In the genomic region with DNA sequence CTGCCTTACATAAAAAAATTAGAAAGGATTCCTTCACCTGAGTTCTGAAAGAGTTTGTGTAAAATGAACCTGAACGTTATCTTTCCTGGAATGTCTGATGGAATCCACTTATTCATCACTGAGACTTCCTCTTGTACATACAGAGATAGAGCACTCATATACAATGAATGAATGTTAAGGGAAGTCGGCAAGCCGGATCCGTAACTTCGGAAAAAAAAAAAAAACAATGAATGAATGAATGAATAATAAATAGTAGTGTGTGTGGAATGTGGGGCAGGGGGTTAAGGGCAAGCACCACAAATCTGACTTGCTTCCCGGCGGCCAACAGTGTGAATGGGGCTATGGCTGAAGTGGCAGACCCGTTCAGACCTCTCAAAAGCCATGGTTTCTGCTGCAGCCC, we compare ENCODE assay signal across 10 mouse cellular contexts. TPM values are rescaled to one million over a fixed set of nuclear protein-coding genes. Genes with fewer than 3 reads are reported as not detected.
A peak's percentile ranks its signal among the peaks of the same experiment; 100 is the strongest.
DNase-seq lines count a peak whose midpoint lies in the region; ATAC-seq and TF ChIP-seq lines count a peak whose summit lies in the region.
"Had no signal": no experiment of that assay in that cellular context is flagged by ENCODE, and none has a peak within 500 bp of the region (broad histone marks: within the 10 kb centered on the region; RNA-seq: fewer than 3 reads in every experiment).

No protein-coding gene starts in this region.

- no peaks in the 10 kb centered on the region for H3K4me1 ChIP-seq in forebrain, postnatal 0 days (ENCODE audit: insufficient read depth)
- peaks cover 10% of the 10 kb centered on the region; the same call in 1 of the 2 replicates for H3K4me1 ChIP-seq in forebrain, embryonic 16.5 days (replicated peaks; ENCODE audit: control insufficient read depth, insufficient read depth, low read length)
- no peaks in the 10 kb centered on the region for H3K4me1 ChIP-seq in midbrain, postnatal 0 days (ENCODE audit: insufficient read depth, low read length)
- H3K4me1 ChIP-seq in midbrain, embryonic 11.5 days (ENCODE audit: control insufficient read depth, insufficient read depth, low read length), result no peaks in the 10 kb centered on the region
- peaks cover 19% of the 10 kb centered on the region for H3K4me1 ChIP-seq in heart, postnatal 0 days (ENCODE audit: control insufficient read depth, insufficient read depth)
- peaks cover 21% of the 10 kb centered on the region for H3K4me1 ChIP-seq in stomach, embryonic 14.5 days (ENCODE audit: control insufficient read depth, insufficient read depth, low read length)
- H3K4me1 ChIP-seq: liver, embryonic 13.5 days had no signal

- no peak overlapping the region for H3K4me3 ChIP-seq in forebrain, postnatal 0 days (ENCODE audit: low read depth, low read length)
- H3K4me3 ChIP-seq in forebrain, embryonic 16.5 days (replicated peaks; ENCODE audit: low read length), result no peak overlapping the region
- H3K4me3 ChIP-seq in midbrain, postnatal 0 days (ENCODE audit: low read depth, low read length), result no peak overlapping the region
- H3K4me3 ChIP-seq in midbrain, embryonic 11.5 days (ENCODE audit: low read depth, low read length), result no peak overlapping the region
- 0 out of 2 replicates have a peak overlapping the region, but pooled peaks have one; percentile 4 for H3K4me3 ChIP-seq in heart, postnatal 0 days (ENCODE audit: low read depth, low read length)
- H3K4me3 ChIP-seq in stomach, embryonic 14.5 days (ENCODE audit: low read depth, low read length), result no peak overlapping the region
- H3K4me3 ChIP-seq: liver, embryonic 13.5 days; stomach, embryonic 15.5 days had no signal

- DNase-seq in forebrain, postnatal 0 days, result peak; percentile 66
- DNase-seq in midbrain, postnatal 0 days (ENCODE audit: low spot score), result peak; percentile 63
- no peak for DNase-seq in midbrain, embryonic 11.5 days (ENCODE audit: low spot score, missing footprints)
- peak; percentile 93 for DNase-seq in ZHBTc4 (ENCODE audit: low read depth, low spot score)
- DNase-seq in heart, postnatal 0 days (ENCODE audit: low spot score), result peak; percentile 93
- DNase-seq in layer of hippocampus, postnatal 36 days, result no peak
- DNase-seq: liver, embryonic 13.5 days had no signal

- H3K27ac ChIP-seq in forebrain, postnatal 0 days (ENCODE audit: low read depth, low read length), result no peak overlapping the region
- H3K27ac ChIP-seq in forebrain, embryonic 16.5 days (ENCODE audit: low read length), result no peak overlapping the region
- H3K27ac ChIP-seq in midbrain, postnatal 0 days (ENCODE audit: low read depth, low read length), result no peak overlapping the region
- no peak overlapping the region for H3K27ac ChIP-seq in midbrain, embryonic 11.5 days (ENCODE audit: low read depth, low read length)
- peak overlapping the region; percentile 77 for H3K27ac ChIP-seq in heart, postnatal 0 days (ENCODE audit: low read depth)
- H3K27ac ChIP-seq in stomach, embryonic 14.5 days (ENCODE audit: low read length), result no peak overlapping the region
- H3K27ac ChIP-seq: liver, embryonic 13.5 days; stomach, embryonic 15.5 days had no signal

- no peak overlapping the region for H3K4me2 ChIP-seq in forebrain, postnatal 0 days (ENCODE audit: low read depth)
- H3K4me2 ChIP-seq in forebrain, embryonic 16.5 days (ENCODE audit: low read length), result no peak overlapping the region
- no peak overlapping the region for H3K4me2 ChIP-seq in midbrain, postnatal 0 days (ENCODE audit: low read depth, low read length, poor library complexity, severe bottlenecking)
- H3K4me2 ChIP-seq in midbrain, embryonic 11.5 days, result no peak overlapping the region
- peak overlapping the region; percentile 28 for H3K4me2 ChIP-seq in heart, postnatal 0 days (ENCODE audit: low read depth, low read length)
- no peak overlapping the region for H3K4me2 ChIP-seq in stomach, embryonic 14.5 days (replicated peaks; ENCODE audit: low read depth, low read length)
- H3K4me2 ChIP-seq: liver, embryonic 13.5 days; stomach, embryonic 15.5 days had no signal

- no peaks in the 10 kb centered on the region for H3K36me3 ChIP-seq in forebrain, postnatal 0 days (ENCODE audit: insufficient read depth)
- no peaks in the 10 kb centered on the region for H3K36me3 ChIP-seq in forebrain, embryonic 16.5 days (ENCODE audit: control insufficient read depth, insufficient read depth)
- no peaks in the 10 kb centered on the region for H3K36me3 ChIP-seq in midbrain, postnatal 0 days (ENCODE audit: insufficient read depth, low read length)
- H3K36me3 ChIP-seq in midbrain, embryonic 11.5 days (ENCODE audit: control insufficient read depth, insufficient read depth, low read length), result no peaks in the 10 kb centered on the region
- H3K36me3 ChIP-seq in heart, postnatal 0 days (replicated peaks; ENCODE audit: control insufficient read depth, insufficient read depth, low read length), result no peaks in the 10 kb centered on the region
- no peaks in the 10 kb centered on the region for H3K36me3 ChIP-seq in stomach, embryonic 14.5 days (ENCODE audit: control insufficient read depth, insufficient read depth, low read length)
- H3K36me3 ChIP-seq: liver, embryonic 13.5 days; stomach, embryonic 15.5 days had no signal

- no peak for ATAC-seq in forebrain, postnatal 0 days
- no peak for ATAC-seq in forebrain, embryonic 16.5 days
- ATAC-seq in midbrain, postnatal 0 days (ENCODE audit: low FRiP score), result no peak
- ATAC-seq in midbrain, embryonic 11.5 days (ENCODE audit: low FRiP score), result no peak
- peak; percentile 27; the same call in 1 of the 2 replicates for ATAC-seq in heart, postnatal 0 days (ENCODE audit: insufficient read depth, low read depth)
- 0 out of 2 replicates have a peak, but pooled peaks have one; percentile 42 for ATAC-seq in stomach, embryonic 14.5 days (ENCODE audit: insufficient number of reproducible peaks, insufficient read depth, low FRiP score, low read depth)

- TF ChIP-seq CTCF in forebrain, postnatal 0 days (IDR thresholded peaks at IDR 0.05; ENCODE audit: low read depth), result no peak
- no peak for TF ChIP-seq CTCF in midbrain, postnatal 0 days (IDR thresholded peaks at IDR 0.05)
- no peak for TF ChIP-seq CTCF in heart, postnatal 0 days (IDR thresholded peaks at IDR 0.05; ENCODE audit: low read depth)

- H3K27me3 ChIP-seq in forebrain, postnatal 0 days (ENCODE audit: insufficient read depth, low read length), result no peaks in the 10 kb centered on the region
- no peaks in the 10 kb centered on the region for H3K27me3 ChIP-seq in forebrain, embryonic 16.5 days (replicated peaks; ENCODE audit: control insufficient read depth, insufficient read depth, low read length)
- H3K27me3 ChIP-seq in midbrain, postnatal 0 days (ENCODE audit: insufficient read depth, low read length), result no peaks in the 10 kb centered on the region
- no peaks in the 10 kb centered on the region for H3K27me3 ChIP-seq in midbrain, embryonic 11.5 days (ENCODE audit: control insufficient read depth, insufficient read depth, low read length)
- H3K27me3 ChIP-seq in heart, postnatal 0 days (ENCODE audit: control insufficient read depth, insufficient read depth, low read length), result 0 out of 2 replicates have a peak, but pooled peaks cover 4% of the 10 kb centered on the region
- H3K27me3 ChIP-seq in stomach, embryonic 14.5 days (ENCODE audit: control insufficient read depth, insufficient read depth, low read length), result no peaks in the 10 kb centered on the region
- H3K27me3 ChIP-seq: liver, embryonic 13.5 days; stomach, embryonic 15.5 days had no signal

- WGBS in forebrain, postnatal 0 days, result 77% methylated on average over 8 of the region's 8 CpGs
- WGBS in forebrain, embryonic 16.5 days, result 78% methylated on average over 8 of the region's 8 CpGs
- WGBS in midbrain, postnatal 0 days, result 81% methylated on average over 8 of the region's 8 CpGs
- 83% methylated on average over 8 of the region's 8 CpGs for WGBS in midbrain, embryonic 11.5 days
- WGBS in heart, postnatal 0 days, result 24% methylated on average over 8 of the region's 8 CpGs
- WGBS in stomach, embryonic 14.5 days, result 57% methylated on average over 8 of the region's 8 CpGs

- no peak for TF ChIP-seq EP300 in heart, postnatal 0 days (IDR thresholded peaks at IDR 0.05; ENCODE audit: low read depth)

- no peak overlapping the region for H3K9ac ChIP-seq in forebrain, postnatal 0 days
- H3K9ac ChIP-seq in forebrain, embryonic 16.5 days (replicated peaks; ENCODE audit: low read depth, low read length), result no peak overlapping the region
- no peak overlapping the region for H3K9ac ChIP-seq in midbrain, postnatal 0 days (replicated peaks; ENCODE audit: low read length, poor library complexity, severe bottlenecking)
- H3K9ac ChIP-seq in midbrain, embryonic 11.5 days (ENCODE audit: low read length), result no peak overlapping the region
- no peak overlapping the region for H3K9ac ChIP-seq in heart, postnatal 0 days (replicated peaks; ENCODE audit: low read depth, low read length)
- H3K9ac ChIP-seq in stomach, embryonic 14.5 days (replicated peaks; ENCODE audit: low read depth, low read length), result no peak overlapping the region
- H3K9ac ChIP-seq: liver, embryonic 13.5 days; stomach, embryonic 15.5 days had no signal

- no peaks in the 10 kb centered on the region for H3K9me3 ChIP-seq in forebrain, postnatal 0 days (ENCODE audit: low read length)
- H3K9me3 ChIP-seq in forebrain, embryonic 16.5 days (ENCODE audit: control insufficient read depth, low read length), result no peaks in the 10 kb centered on the region
- no peaks in the 10 kb centered on the region for H3K9me3 ChIP-seq in midbrain, postnatal 0 days (ENCODE audit: low read length)
- H3K9me3 ChIP-seq in midbrain, embryonic 11.5 days (ENCODE audit: control insufficient read depth, low read length), result no peaks in the 10 kb centered on the region
- H3K9me3 ChIP-seq in heart, postnatal 0 days (replicated peaks; ENCODE audit: control insufficient read depth, low read length), result no peaks in the 10 kb centered on the region
- H3K9me3 ChIP-seq in stomach, embryonic 14.5 days (ENCODE audit: control insufficient read depth, low read depth, low read length), result no peaks in the 10 kb centered on the region
- H3K9me3 ChIP-seq: liver, embryonic 13.5 days; stomach, embryonic 15.5 days had no signal

RNA-seq across cellular contexts. Expression of a gene that starts 28.2 kb away (rescaled TPM):
- 38.2 and 60.3 TPM in 2 replicates for total RNA-seq in forebrain, postnatal 0 days (2014; rRNA removed)
- polyA plus RNA-seq in forebrain, postnatal 0 days (2015; fragmentation: Nextera tagmentation; extraction: Ambion mirVana), result 47.1 and 50.9 TPM in 2 replicates
- polyA plus RNA-seq in forebrain, embryonic 16.5 days (2015; fragmentation: Nextera tagmentation; extraction: Ambion mirVana), result 50.9 and 55.5 TPM in 2 replicates
- 57.8 and 64.5 TPM in 2 replicates for total RNA-seq in midbrain, postnatal 0 days (2014; rRNA removed)
- polyA plus RNA-seq in midbrain, postnatal 0 days (2015; fragmentation: Nextera tagmentation; extraction: Ambion mirVana), result 46.2 and 48.5 TPM in 2 replicates
- polyA plus RNA-seq in midbrain, embryonic 11.5 days (2014; fragmentation: Nextera tagmentation; extraction: Ambion mirVana), result 153 and 165 TPM in 2 replicates
- total RNA-seq in heart, postnatal 0 days (2014; rRNA removed; ENCODE audit: low replicate concordance), result 81.1 and 85.9 TPM in 2 replicates
- 52.9 and 62.6 TPM in 2 replicates for polyA plus RNA-seq in heart, postnatal 0 days (2015; fragmentation: Nextera tagmentation; extraction: Ambion mirVana)
- 286 and 310 TPM in 2 replicates for polyA plus RNA-seq in stomach, embryonic 14.5 days (2014; fragmentation: Nextera tagmentation; extraction: Ambion mirVana)
- 10 to 100 TPM in 1 of 2 experiments, 1 to 10 TPM in 1; 9.7 to 16.6 TPM for total RNA-seq in layer of hippocampus, postnatal 36 days (2021)

RNA-seq across cellular contexts. Expression of a gene that starts 45.7 kb away (rescaled TPM):
- 0.48 and 0.69 TPM in 2 replicates for total RNA-seq in forebrain, postnatal 0 days (2014; rRNA removed)
- 0.28 and 0.70 TPM in 2 replicates for polyA plus RNA-seq in forebrain, postnatal 0 days (2015; fragmentation: Nextera tagmentation; extraction: Ambion mirVana)
- 0.29 TPM in 1 of 2 replicates, not detected in the other for polyA plus RNA-seq in forebrain, embryonic 16.5 days (2015; fragmentation: Nextera tagmentation; extraction: Ambion mirVana)
- 0.77 TPM in 1 of 2 replicates, not detected in the other for total RNA-seq in midbrain, postnatal 0 days (2014; rRNA removed)
- 0.80 and 0.93 TPM in 2 replicates for polyA plus RNA-seq in midbrain, postnatal 0 days (2015; fragmentation: Nextera tagmentation; extraction: Ambion mirVana)
- 0.44 and 0.82 TPM in 2 replicates for polyA plus RNA-seq in midbrain, embryonic 11.5 days (2014; fragmentation: Nextera tagmentation; extraction: Ambion mirVana)
- total RNA-seq in heart, postnatal 0 days (2014; rRNA removed; ENCODE audit: low replicate concordance), result not detected in 2 replicates
- polyA plus RNA-seq in heart, postnatal 0 days (2015; fragmentation: Nextera tagmentation; extraction: Ambion mirVana), result 0.11 and 0.14 TPM in 2 replicates
- 0.42 and 0.49 TPM in 2 replicates for polyA plus RNA-seq in stomach, embryonic 14.5 days (2014; fragmentation: Nextera tagmentation; extraction: Ambion mirVana)
- under 1 TPM; 0.20 to 0.46 TPM for total RNA-seq in layer of hippocampus, postnatal 36 days (2021)
- polyA plus RNA-seq: liver, embryonic 13.5 days had no signal

RNA-seq across cellular contexts. Expression of a gene that starts 45.8 kb away (rescaled TPM):
- total RNA-seq in forebrain, postnatal 0 days (2014; rRNA removed), result 0.08 and 0.43 TPM in 2 replicates
- polyA plus RNA-seq in forebrain, postnatal 0 days (2015; fragmentation: Nextera tagmentation; extraction: Ambion mirVana), result 0.19 TPM in 2 replicates
- polyA plus RNA-seq in forebrain, embryonic 16.5 days (2015; fragmentation: Nextera tagmentation; extraction: Ambion mirVana), result 0.32 and 0.54 TPM in 2 replicates
- 0.60 and 0.66 TPM in 2 replicates for total RNA-seq in midbrain, postnatal 0 days (2014; rRNA removed)
- 0.18 and 0.39 TPM in 2 replicates for polyA plus RNA-seq in midbrain, postnatal 0 days (2015; fragmentation: Nextera tagmentation; extraction: Ambion mirVana)
- 0.11 and 0.34 TPM in 2 replicates for polyA plus RNA-seq in midbrain, embryonic 11.5 days (2014; fragmentation: Nextera tagmentation; extraction: Ambion mirVana)
- not detected in 2 replicates for total RNA-seq in heart, postnatal 0 days (2014; rRNA removed; ENCODE audit: low replicate concordance)
- 0.04 and 0.15 TPM in 2 replicates for polyA plus RNA-seq in heart, postnatal 0 days (2015; fragmentation: Nextera tagmentation; extraction: Ambion mirVana)
- polyA plus RNA-seq in stomach, embryonic 14.5 days (2014; fragmentation: Nextera tagmentation; extraction: Ambion mirVana), result 0.19 and 0.25 TPM in 2 replicates
- total RNA-seq in layer of hippocampus, postnatal 36 days (2021), result not detected

Comparison
In these comparisons a context has a peak if more than half of its experiments do, and no peak if none do; other contexts are left out.
1. DNase-seq: peak in forebrain, postnatal 0 days (single experiment), midbrain, postnatal 0 days (single experiment), ZHBTc4 (single experiment) and heart, postnatal 0 days (single experiment); none in midbrain, embryonic 11.5 days (single experiment) and layer of hippocampus, postnatal 36 days (0 of 2).
2. ATAC-seq: peak in heart, postnatal 0 days (single experiment) and stomach, embryonic 14.5 days (single experiment); none in forebrain, postnatal 0 days (single experiment), forebrain, embryonic 16.5 days (single experiment), midbrain, postnatal 0 days (single experiment) and midbrain, embryonic 11.5 days (single experiment).